In the genomic region with DNA sequence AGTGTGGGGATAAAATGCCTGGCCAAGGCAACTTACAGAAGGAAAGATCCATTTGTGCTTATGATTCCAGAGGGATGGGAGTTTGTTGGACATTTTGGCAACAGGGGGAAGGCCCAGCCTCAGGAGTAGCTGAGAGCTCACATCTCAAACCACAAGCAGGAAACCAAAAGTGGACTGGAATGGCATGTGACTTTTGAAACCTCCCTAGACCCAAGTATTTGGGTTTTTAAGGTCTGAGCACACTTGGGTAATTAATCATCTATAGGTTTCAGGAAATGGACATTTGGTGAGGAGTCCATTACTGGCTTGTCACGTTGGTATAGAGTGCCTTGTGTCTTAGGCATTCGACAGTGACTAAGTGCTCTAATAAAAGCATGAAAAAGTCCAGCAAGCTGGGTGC, we compare ENCODE assay signal across 24 mouse cellular contexts. TPM values are rescaled to one million over a fixed set of nuclear protein-coding genes. Genes with fewer than 3 reads are reported as not detected.
DNase-seq lines count a peak whose midpoint lies in the region; ATAC-seq lines count a peak whose summit lies in the region.
"Had no signal": no experiment of that assay in that cellular context is flagged by ENCODE, and none has a peak within 500 bp of the region (broad histone marks: within the 10 kb centered on the region; RNA-seq: fewer than 3 reads in every experiment).

No protein-coding gene starts in this region.

- DNase-seq in 3T3-L1 (ENCODE audit: low read depth, low spot score) (peak; percentile 1), 416B (ENCODE audit: low read depth) (peak; percentile 49)
- DNase-seq in hindbrain, embryonic 10.5 days (ENCODE audit: low spot score): no peak
- DNase-seq in kidney, adult 18-20 months: no peak
- DNase-seq: adrenal gland, adult 8-10 months; adrenal gland, postnatal 36 days; cerebellum, adult 11 months; cerebellum, adult 8-10 months; cerebellum, postnatal 14 days; gastrocnemius, postnatal 14 days; heart, adult 18-20 months; heart, postnatal 14 days; kidney, adult 2 months had no signal

- H3K9ac ChIP-seq in kidney, embryonic 14.5 days (ENCODE audit: low read depth, low read length): no peak overlapping the region
- H3K9ac ChIP-seq: embryonic facial prominence, embryonic 12.5 days; forebrain, embryonic 12.5 days; heart, embryonic 15.5 days; hindbrain, embryonic 15.5 days had no signal

- peak; percentile 68 for ATAC-seq in granulocyte monocyte progenitor cell, adult 5-6 weeks (replicated peaks; ENCODE audit: poor library complexity, severe bottlenecking)
- peak; percentile 11; the same call in 1 of the 2 replicates for ATAC-seq in megakaryocyte, adult 5-6 weeks (ENCODE audit: poor library complexity, severe bottlenecking)
- ATAC-seq in kidney, embryonic 14.5 days (ENCODE audit: low FRiP score, low TSS enrichment): no peak
- ATAC-seq: forebrain, embryonic 16.5 days; inflammation-experienced regulatory T-cells, adult 6 months had no signal

- no peaks in the 10 kb centered on the region for H3K36me3 ChIP-seq in kidney, embryonic 14.5 days (ENCODE audit: control insufficient read depth, insufficient read depth, low read length)
- no peaks in the 10 kb centered on the region for H3K36me3 ChIP-seq in hindbrain, embryonic 10.5 days
- H3K36me3 ChIP-seq: embryonic facial prominence, embryonic 12.5 days; forebrain, embryonic 12.5 days; heart, embryonic 15.5 days; hindbrain, embryonic 15.5 days had no signal

- 0 out of 2 replicates have a peak, but pooled peaks cover 4% of the 10 kb centered on the region for H3K4me1 ChIP-seq in kidney, embryonic 14.5 days (ENCODE audit: control insufficient read depth, insufficient read depth, low read length)
- H3K4me1 ChIP-seq in hindbrain, embryonic 10.5 days (replicated peaks): no peaks in the 10 kb centered on the region
- H3K4me1 ChIP-seq: embryonic facial prominence, embryonic 12.5 days; forebrain, embryonic 12.5 days; heart, embryonic 15.5 days; hindbrain, embryonic 15.5 days had no signal

- no peak overlapping the region for H3K4me3 ChIP-seq in kidney, embryonic 14.5 days (ENCODE audit: low read length)
- H3K4me3 ChIP-seq in hindbrain, embryonic 10.5 days: no peak overlapping the region
- H3K4me3 ChIP-seq: embryonic facial prominence, embryonic 12.5 days; forebrain, embryonic 12.5 days; heart, embryonic 15.5 days; hindbrain, embryonic 15.5 days had no signal

- no peaks in the 10 kb centered on the region for H3K27me3 ChIP-seq in kidney, embryonic 14.5 days (ENCODE audit: control insufficient read depth, insufficient read depth, low read length)
- no peaks in the 10 kb centered on the region for H3K27me3 ChIP-seq in hindbrain, embryonic 10.5 days (ENCODE audit: insufficient read depth, poor library complexity, severe bottlenecking)
- H3K27me3 ChIP-seq: embryonic facial prominence, embryonic 12.5 days; forebrain, embryonic 12.5 days; heart, embryonic 15.5 days; hindbrain, embryonic 15.5 days had no signal

- H3K27ac ChIP-seq in kidney, embryonic 14.5 days (ENCODE audit: low read depth, low read length): no peak overlapping the region
- H3K27ac ChIP-seq in hindbrain, embryonic 10.5 days: no peak overlapping the region
- H3K27ac ChIP-seq: embryonic facial prominence, embryonic 12.5 days; forebrain, embryonic 12.5 days; heart, embryonic 15.5 days; hindbrain, embryonic 15.5 days had no signal

- no peak overlapping the region for H3K4me2 ChIP-seq in kidney, embryonic 14.5 days (replicated peaks; ENCODE audit: low read depth, low read length)
- H3K4me2 ChIP-seq: embryonic facial prominence, embryonic 12.5 days; forebrain, embryonic 12.5 days; heart, embryonic 11.5 days; heart, embryonic 15.5 days; hindbrain, embryonic 15.5 days had no signal

- 53% methylated on average over 2 of the region's 2 CpGs for WGBS in kidney, embryonic 14.5 days
- WGBS in hindbrain, embryonic 10.5 days: 79% methylated on average over 2 of the region's 2 CpGs

- H3K9me3 ChIP-seq in kidney, embryonic 14.5 days (ENCODE audit: control insufficient read depth, low read length): no peaks in the 10 kb centered on the region
- no peaks in the 10 kb centered on the region for H3K9me3 ChIP-seq in hindbrain, embryonic 10.5 days
- H3K9me3 ChIP-seq: embryonic facial prominence, embryonic 12.5 days; forebrain, embryonic 12.5 days; heart, embryonic 15.5 days; hindbrain, embryonic 15.5 days had no signal

RNA-seq across cellular contexts. Expression of a gene that starts 42.4 kb away (rescaled TPM):
- total RNA-seq in granulocyte monocyte progenitor cell, adult 5-6 weeks (2014; fragmentation: Nextera tagmentation): 1.2 TPM in 2 replicates
- total RNA-seq in granulocyte monocyte progenitor cell, adult 5-6 weeks (2017): 0.15 and 0.65 TPM in 2 replicates
- 0.16 and 0.23 TPM in 2 replicates for total RNA-seq in megakaryocyte, adult 5-6 weeks (2015)
- total RNA-seq in megakaryocyte, adult 5-6 weeks (2017): 0.16 and 0.40 TPM in 2 replicates
- polyA plus RNA-seq in kidney, embryonic 14.5 days (2014; fragmentation: Nextera tagmentation; extraction: Ambion mirVana): 0.14 and 0.15 TPM in 2 replicates
- polyA plus RNA-seq in hindbrain, embryonic 10.5 days (2016; fragmentation: Nextera tagmentation; extraction: Ambion mirVana): 0.06 and 0.13 TPM in 2 replicates
- polyA plus RNA-seq: C2C12; inflammation-experienced regulatory T-cells, adult 6 months had no signal

Comparison
In these comparisons a context has a peak if more than half of its experiments do, and no peak if none do; other contexts are left out.
1. DNase-seq: peak in 3T3-L1 (single experiment) and 416B (single experiment); none in hindbrain, embryonic 10.5 days (single experiment) and kidney, adult 18-20 months (single experiment).